Mouse (Mus musculus): Measurements from ENCODE around the gene Lipc.
A peak's percentile ranks its signal among the peaks of the same experiment; 100 is the strongest.

The Lipc gene

GRCm38 (mm10) chr9:70954226-70954625 is 2.2 kb upstream of the Lipc start:
- no peak for DNase-seq

- no peak for DNase-seq
Measured at GRCm38 (mm10) chr9:70949336-70949735, 2.7 kb downstream of the Lipc start.

- DNase-seq, result peak in 1 of 2 experiments; percentile 10
Measured at GRCm38 (mm10) chr9:70947312-70947711, 4.7 kb downstream of the Lipc start.

- DNase-seq, result no peak
Measured at GRCm38 (mm10) chr9:70942686-70943333, 9.2 kb downstream of the Lipc start.

- DNase-seq, result no peak
Measured at GRCm38 (mm10) chr9:70939752-70940501, 12.1 kb downstream of the Lipc start.

- DNase-seq, result no peak
Measured at GRCm38 (mm10) chr9:70938850-70939249, 13.2 kb downstream of the Lipc start.

- DNase-seq, result no peak
Measured at GRCm38 (mm10) chr9:70938134-70938533, 13.9 kb downstream of the Lipc start.

- DNase-seq, result no peak
Measured at GRCm38 (mm10) chr9:70934587-70935295, 17.3 kb downstream of the Lipc start.

GRCm38 (mm10) chr9:70930641-70931020 is 21.4 kb downstream of the Lipc start:
- no peak for DNase-seq

GRCm38 (mm10) chr9:70929840-70930640 is 22.0 kb downstream of the Lipc start:
- peak; percentile 13 to 36 for DNase-seq

- DNase-seq, result no peak
Measured at GRCm38 (mm10) chr9:70928472-70928871, 23.6 kb downstream of the Lipc start.

- DNase-seq, result no peak
Measured at GRCm38 (mm10) chr9:70927701-70928100, 24.3 kb downstream of the Lipc start.

GRCm38 (mm10) chr9:70926820-70927588 is 25.0 kb downstream of the Lipc start:
- DNase-seq, result no peak

- no peak for DNase-seq
Measured at GRCm38 (mm10) chr9:70925225-70925624, 26.8 kb downstream of the Lipc start.

GRCm38 (mm10) chr9:70924763-70925162 is 27.3 kb downstream of the Lipc start:
- DNase-seq, result no peak

- DNase-seq, result no peak
Measured at GRCm38 (mm10) chr9:70921781-70922565, 30.1 kb downstream of the Lipc start.

GRCm38 (mm10) chr9:70921132-70921531 is 30.9 kb downstream of the Lipc start:
- no peak for DNase-seq

- DNase-seq, result no peak
Measured at GRCm38 (mm10) chr9:70919271-70919670, 32.8 kb downstream of the Lipc start.

- no peak for DNase-seq
Measured at GRCm38 (mm10) chr9:70916516-70916915, 35.5 kb downstream of the Lipc start.

- no peak for DNase-seq
Measured at GRCm38 (mm10) chr9:70915356-70915685, 36.7 kb downstream of the Lipc start.

GRCm38 (mm10) chr9:70914659-70915355 is 37.2 kb downstream of the Lipc start:
- DNase-seq, result no peak

Measured in spleen, adult 18-20 months (tissue).